18 mouse cellular contexts compared by ENCODE assay signal in genomic region chr5:118839916-118840315, GRCm38 (mm10).
A peak's percentile ranks its signal among the peaks of the same experiment; 100 is the strongest.
DNase-seq lines count a peak whose midpoint lies in the region; ATAC-seq and TF ChIP-seq lines count a peak whose summit lies in the region.
"Had no signal": no experiment of that assay in that cellular context is flagged by ENCODE, and none has a peak within 500 bp of the region (broad histone marks: within the 10 kb centered on the region; RNA-seq: fewer than 3 reads in every experiment).

No protein-coding gene starts in this region.

- intact Hi-C loops in gastrocnemius, adult 2 months (cut with DNase I) = no loop called here
- intact Hi-C loops in gastrocnemius, postnatal 36 days (cut with DNase I) = no loop called here

- 0 out of 2 replicates have a peak, but pooled peaks have one; percentile 22 for TF ChIP-seq EP300 in lung, postnatal 0 days (IDR thresholded peaks at IDR 0.05)

- H3K4me1 ChIP-seq in lung, postnatal 0 days (ENCODE audit: insufficient read depth, low read depth, low read length) = no peaks in the 10 kb centered on the region
- H3K4me1 ChIP-seq in small intestine, adult 2 months (ENCODE audit: control insufficient read depth, insufficient read depth, insufficient read length, low read length) = peaks cover 6% of the 10 kb centered on the region; the same call in 1 of the 2 replicates
- H3K4me1 ChIP-seq in hindbrain, embryonic 14.5 days (replicated peaks; ENCODE audit: control insufficient read depth, insufficient read depth, low read length) = no peaks in the 10 kb centered on the region
- H3K4me1 ChIP-seq: hindbrain, embryonic 10.5 days; liver, embryonic 13.5 days had no signal

- peak; percentile 16; the same call in 1 of the 2 replicates for TF ChIP-seq CTCF in gastrocnemius, adult 2 months (IDR thresholded peaks at IDR 0.05)
- TF ChIP-seq CTCF in lung, postnatal 0 days (IDR thresholded peaks at IDR 0.05) = peak; percentile 55
- peak; percentile 24; the same call in 1 of the 2 replicates for TF ChIP-seq CTCF in small intestine, adult 2 months (IDR thresholded peaks at IDR 0.05; ENCODE audit: extremely low read depth, insufficient read length, insufficient replicate concordance, low read depth, low read length)

- H3K27me3 ChIP-seq in lung, postnatal 0 days (replicated peaks; ENCODE audit: insufficient read depth, low read length) = no peaks in the 10 kb centered on the region
- no peaks in the 10 kb centered on the region for H3K27me3 ChIP-seq in small intestine, adult 2 months (ENCODE audit: control insufficient read depth, insufficient read depth, low read length)
- H3K27me3 ChIP-seq in hindbrain, embryonic 14.5 days (ENCODE audit: control insufficient read depth, insufficient read depth, low read length) = no peaks in the 10 kb centered on the region
- H3K27me3 ChIP-seq: liver, embryonic 13.5 days had no signal

- H3K27ac ChIP-seq in gastrocnemius, adult 2 months = no peak overlapping the region
- no peak overlapping the region for H3K27ac ChIP-seq in lung, postnatal 0 days (ENCODE audit: low read length)
- no peak overlapping the region for H3K27ac ChIP-seq in small intestine, adult 2 months (ENCODE audit: insufficient read depth, low read depth, low read length)
- no peak overlapping the region for H3K27ac ChIP-seq in hindbrain, embryonic 14.5 days
- H3K27ac ChIP-seq: hindbrain, embryonic 10.5 days; liver, embryonic 13.5 days had no signal

- peak; percentile 58 for ATAC-seq in lung, postnatal 0 days
- ATAC-seq in hindbrain, embryonic 14.5 days (ENCODE audit: low FRiP score) = no peak

- H3K36me3 ChIP-seq in lung, postnatal 0 days (ENCODE audit: insufficient read depth, low read length) = no peaks in the 10 kb centered on the region
- H3K36me3 ChIP-seq in small intestine, adult 2 months (ENCODE audit: control insufficient read depth, insufficient read depth, low read length) = no peaks in the 10 kb centered on the region
- H3K36me3 ChIP-seq in hindbrain, embryonic 14.5 days (replicated peaks; ENCODE audit: control insufficient read depth, insufficient read depth) = no peaks in the 10 kb centered on the region
- H3K36me3 ChIP-seq: hindbrain, embryonic 10.5 days; limb, embryonic 13.5 days; liver, embryonic 13.5 days had no signal

- DNase-seq in gastrocnemius, adult 2 months = no peak
- no peak for DNase-seq in gastrocnemius, postnatal 36 days
- peak; percentile 37 for DNase-seq in lung, postnatal 0 days (ENCODE audit: low spot score)
- DNase-seq in lung, postnatal 36 days = no peak
- DNase-seq in NIH3T3 (ENCODE audit: low read depth) = peak; percentile 16
- no peak for DNase-seq in left cerebral cortex, adult 11 months (ENCODE audit: low spot score)
- DNase-seq in hindbrain, embryonic 14.5 days (ENCODE audit: low spot score) = no peak
- DNase-seq: cerebellum, adult 18-20 months; cerebellum, postnatal 25 days; gastrocnemius, postnatal 10 days; heart, adult 18-20 months; kidney, adult 9 months; kidney, postnatal 4 days; liver, embryonic 13.5 days; right cerebral cortex, postnatal 25 days had no signal

- 51% methylated on average over 5 of the region's 5 CpGs for WGBS in lung, postnatal 0 days
- 53% methylated on average over 5 of the region's 5 CpGs for WGBS in small intestine, adult 2 months
- 73% methylated on average over 5 of the region's 5 CpGs for WGBS in hindbrain, embryonic 14.5 days

- H3K4me2 ChIP-seq in lung, postnatal 0 days (replicated peaks; ENCODE audit: low read depth, low read length) = no peak overlapping the region
- H3K4me2 ChIP-seq in hindbrain, embryonic 14.5 days (replicated peaks) = no peak overlapping the region
- H3K4me2 ChIP-seq: limb, embryonic 13.5 days; liver, embryonic 13.5 days had no signal

- TF ChIP-seq POLR2A in small intestine, adult 2 months (IDR thresholded peaks at IDR 0.05; ENCODE audit: low read depth, low read length) = no peak

- H3K9me3 ChIP-seq in lung, postnatal 0 days (ENCODE audit: low read length) = no peaks in the 10 kb centered on the region
- H3K9me3 ChIP-seq in hindbrain, embryonic 14.5 days (ENCODE audit: control insufficient read depth, low read length) = no peaks in the 10 kb centered on the region
- H3K9me3 ChIP-seq: hindbrain, embryonic 10.5 days; limb, embryonic 13.5 days; liver, embryonic 13.5 days had no signal

- no peak overlapping the region for H3K4me3 ChIP-seq in gastrocnemius, adult 2 months
- no peak overlapping the region for H3K4me3 ChIP-seq in lung, postnatal 0 days (ENCODE audit: low read depth, low read length)
- H3K4me3 ChIP-seq in small intestine, adult 2 months (ENCODE audit: low read depth, low read length) = no peak overlapping the region
- no peak overlapping the region for H3K4me3 ChIP-seq in hindbrain, embryonic 14.5 days (replicated peaks; ENCODE audit: low read length)
- H3K4me3 ChIP-seq: hindbrain, embryonic 10.5 days; limb, embryonic 13.5 days; liver, embryonic 13.5 days had no signal

- H3K9ac ChIP-seq in lung, postnatal 0 days (replicated peaks; ENCODE audit: low read depth) = no peak overlapping the region
- no peak overlapping the region for H3K9ac ChIP-seq in hindbrain, embryonic 14.5 days
- H3K9ac ChIP-seq: limb, embryonic 13.5 days; liver, embryonic 13.5 days had no signal

Comparison
In these comparisons a context has a peak if more than half of its experiments do, and no peak if none do; other contexts are left out.
1. DNase-seq: peak in lung, postnatal 0 days (single experiment) and NIH3T3 (single experiment); none in gastrocnemius, adult 2 months (single experiment), gastrocnemius, postnatal 36 days (0 of 2), lung, postnatal 36 days (single experiment), left cerebral cortex, adult 11 months (single experiment) and hindbrain, embryonic 14.5 days (single experiment).
2. Peak in every context shown above with its lines, with median percentiles within 50 percentile points of each other: CTCF ChIP-seq.